Mouse (Mus musculus): ENCODE results near the gene Cpne5. TPM values are rescaled to one million over a fixed set of nuclear protein-coding genes. Genes with fewer than 3 reads are reported as not detected.

The Cpne5 gene
- polyA plus RNA-seq, 1 experiment from 2014 or later = 2.7 TPM

DNA sequence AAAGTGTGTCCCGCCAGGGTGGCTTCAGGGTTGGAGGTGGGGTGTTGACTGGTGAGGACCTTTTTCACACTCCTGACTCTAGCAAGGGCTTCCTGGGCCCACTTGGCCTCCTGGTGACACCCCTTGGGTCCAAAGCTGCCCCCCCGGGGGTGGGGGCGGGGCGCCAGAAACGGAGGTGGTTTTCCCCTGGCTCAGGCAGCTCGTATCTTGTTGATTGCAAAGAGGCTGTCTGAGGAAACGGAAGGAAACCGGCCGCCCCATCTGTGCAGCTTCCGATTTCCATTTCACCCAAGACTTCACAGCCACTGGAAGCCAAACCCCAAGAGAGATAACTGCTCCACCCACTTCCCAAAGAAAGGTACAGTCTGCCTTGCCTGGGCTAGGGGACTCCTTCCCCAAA, 65.9 kb downstream of the Cpne5 start:
- WGBS = 48% methylated on average over 10 of the region's 10 CpGs
- Histone ChIP-seq H3K4me1 (replicated peaks; ENCODE audit: control insufficient read depth, insufficient read depth, low read length) (peaks cover 3% of the 10 kb centered on the region; the same call in 1 of the 2 replicates), H3K27ac (ENCODE audit: low read depth, low read length) (no peak overlapping the region), H3K4me2 (replicated peaks; ENCODE audit: low read depth) (no peak overlapping the region), H3K27me3 (replicated peaks; ENCODE audit: control insufficient read depth, insufficient read depth, low read length) (no peaks in the 10 kb centered on the region), H3K4me3 (ENCODE audit: low read depth, low read length) (no peak overlapping the region), H3K9me3 (ENCODE audit: control insufficient read depth) (no peaks in the 10 kb centered on the region), H3K36me3 (ENCODE audit: control insufficient read depth, insufficient read depth) (no peaks in the 10 kb centered on the region), H3K9ac (ENCODE audit: low read depth, low read length) (no peak overlapping the region)
- ATAC-seq = no peak
- TF ChIP-seq CTCF (IDR thresholded peaks at IDR 0.05; ENCODE audit: low read depth) = no peak

GRCm38 (mm10) chr17:29171001-29171772, 66.8 kb downstream of the Cpne5 start:
- Histone ChIP-seq H3K4me2 (replicated peaks; ENCODE audit: low read depth) (no peak overlapping the region), H3K9ac (ENCODE audit: low read depth, low read length) (no peak overlapping the region), H3K4me3 (ENCODE audit: low read depth, low read length) (no peak overlapping the region), H3K9me3 (ENCODE audit: control insufficient read depth) (no peaks in the 10 kb centered on the region), H3K4me1 (replicated peaks; ENCODE audit: control insufficient read depth, insufficient read depth, low read length) (peaks cover 9% of the 10 kb centered on the region; the same call in 1 of the 2 replicates), H3K27ac (ENCODE audit: low read depth, low read length) (no peak overlapping the region), H3K36me3 (ENCODE audit: control insufficient read depth, insufficient read depth) (no peaks in the 10 kb centered on the region), H3K27me3 (replicated peaks; ENCODE audit: control insufficient read depth, insufficient read depth, low read length) (no peaks in the 10 kb centered on the region)
- peak; percentile 98 for TF ChIP-seq CTCF (IDR thresholded peaks at IDR 0.05; ENCODE audit: low read depth)
- 15% methylated on average over 14 of the region's 14 CpGs for WGBS
- peak; percentile 51 for ATAC-seq

DNA sequence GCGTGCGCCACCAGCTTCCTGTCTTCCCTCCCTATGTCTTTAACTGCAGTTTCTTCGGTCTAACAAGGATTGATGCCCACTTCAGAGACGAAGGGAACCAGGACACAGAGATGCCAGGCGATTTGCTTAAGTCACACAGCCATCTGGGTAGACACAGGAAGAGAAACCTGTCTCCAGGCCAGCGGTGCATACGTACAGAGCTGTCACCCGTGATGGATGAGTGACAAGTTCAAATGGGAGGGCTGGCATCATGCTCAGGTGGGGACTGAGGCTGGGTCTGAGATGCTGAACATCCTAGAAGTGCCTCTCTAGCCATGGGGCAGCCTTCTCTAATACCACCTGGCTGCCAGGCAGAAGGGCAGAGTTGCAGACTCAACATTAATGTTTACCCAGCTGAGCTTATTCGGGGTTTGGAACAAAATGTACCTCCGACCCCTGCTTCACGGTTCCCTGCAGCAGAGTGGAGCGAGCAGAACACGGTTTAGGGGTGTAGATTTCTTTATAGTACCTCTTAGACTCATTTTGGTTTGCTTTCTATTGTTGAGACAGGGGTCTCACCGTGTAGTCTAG, 67.5 kb downstream of the Cpne5 start:
- no peaks in the 10 kb centered on the region for H3K27me3 ChIP-seq (replicated peaks; ENCODE audit: control insufficient read depth, insufficient read depth, low read length)
- no peaks in the 10 kb centered on the region for H3K36me3 ChIP-seq (ENCODE audit: control insufficient read depth, insufficient read depth)
- peaks cover 9% of the 10 kb centered on the region; the same call in 1 of the 2 replicates for H3K4me1 ChIP-seq (replicated peaks; ENCODE audit: control insufficient read depth, insufficient read depth, low read length)
- H3K4me2 ChIP-seq (replicated peaks; ENCODE audit: low read depth) = no peak overlapping the region
- no peak for TF ChIP-seq CTCF (IDR thresholded peaks at IDR 0.05; ENCODE audit: low read depth)
- no peak overlapping the region for H3K4me3 ChIP-seq (ENCODE audit: low read depth, low read length)
- no peak overlapping the region for H3K9ac ChIP-seq (ENCODE audit: low read depth, low read length)
- 68% methylated on average over 14 of the region's 14 CpGs for WGBS
- ATAC-seq = no peak
- no peak overlapping the region for H3K27ac ChIP-seq (ENCODE audit: low read depth, low read length)
- no peaks in the 10 kb centered on the region for H3K9me3 ChIP-seq (ENCODE audit: control insufficient read depth)

DNA sequence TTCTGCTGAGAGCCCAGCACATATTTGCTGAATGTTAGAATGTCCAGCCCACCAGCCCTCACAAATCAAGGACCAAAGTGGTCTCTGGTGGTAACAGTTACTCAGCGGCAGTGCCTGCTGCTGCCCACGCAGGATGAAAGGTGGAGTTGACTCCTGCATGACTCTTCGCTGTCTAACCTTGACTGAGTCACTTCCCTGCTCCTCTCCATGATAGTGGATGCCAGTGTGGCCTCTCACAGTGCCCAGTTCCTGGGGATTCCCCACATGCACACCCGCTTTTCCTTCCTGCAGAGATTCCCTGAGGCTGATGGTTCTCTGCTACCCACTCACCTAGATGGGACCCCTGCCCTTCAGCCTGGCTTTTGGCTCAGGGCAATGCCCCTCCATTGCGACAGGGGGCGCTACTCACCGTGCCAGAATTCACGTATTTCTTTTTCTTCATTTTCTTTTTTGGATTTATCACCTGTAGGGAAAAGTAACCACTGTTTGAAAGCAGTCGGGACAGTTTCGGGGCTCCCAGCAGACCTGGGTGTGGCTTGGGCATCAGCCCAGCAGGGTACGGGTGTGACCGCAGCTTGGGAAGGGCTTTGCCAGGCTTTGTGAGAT, 68.9 kb downstream of the Cpne5 start:
- H3K4me2 ChIP-seq (replicated peaks; ENCODE audit: low read depth) = no peak overlapping the region
- H3K36me3 ChIP-seq (ENCODE audit: control insufficient read depth, insufficient read depth) = no peaks in the 10 kb centered on the region
- no peak for ATAC-seq
- H3K9ac ChIP-seq (ENCODE audit: low read depth, low read length) = no peak overlapping the region
- H3K9me3 ChIP-seq (ENCODE audit: control insufficient read depth) = no peaks in the 10 kb centered on the region
- 69% methylated on average over 12 of the region's 12 CpGs for WGBS
- peak; percentile 70 for TF ChIP-seq CTCF (IDR thresholded peaks at IDR 0.05; ENCODE audit: low read depth)
- H3K27ac ChIP-seq (ENCODE audit: low read depth, low read length) = no peak overlapping the region
- no peak overlapping the region for H3K4me3 ChIP-seq (ENCODE audit: low read depth, low read length)
- no peaks in the 10 kb centered on the region for H3K27me3 ChIP-seq (replicated peaks; ENCODE audit: control insufficient read depth, insufficient read depth, low read length)
- peaks cover 11% of the 10 kb centered on the region; the same call in 1 of the 2 replicates for H3K4me1 ChIP-seq (replicated peaks; ENCODE audit: control insufficient read depth, insufficient read depth, low read length)

- H3K9me3 ChIP-seq (ENCODE audit: control insufficient read depth) = no peaks in the 10 kb centered on the region
- no peak for TF ChIP-seq CTCF (IDR thresholded peaks at IDR 0.05; ENCODE audit: low read depth)
- H3K27ac ChIP-seq (ENCODE audit: low read depth, low read length) = no peak overlapping the region
- H3K9ac ChIP-seq (ENCODE audit: low read depth, low read length) = no peak overlapping the region
- H3K4me2 ChIP-seq (replicated peaks; ENCODE audit: low read depth) = no peak overlapping the region
- H3K36me3 ChIP-seq (ENCODE audit: control insufficient read depth, insufficient read depth) = no peaks in the 10 kb centered on the region
- H3K4me1 ChIP-seq (replicated peaks; ENCODE audit: control insufficient read depth, insufficient read depth, low read length) = peaks cover 11% of the 10 kb centered on the region; the same call in 1 of the 2 replicates
- 86% methylated on average over 4 of the region's 4 CpGs for WGBS
- H3K4me3 ChIP-seq (ENCODE audit: low read depth, low read length) = no peak overlapping the region
- no peak for ATAC-seq
- H3K27me3 ChIP-seq (replicated peaks; ENCODE audit: control insufficient read depth, insufficient read depth, low read length) = no peaks in the 10 kb centered on the region
These were observed 69.5 kb downstream of the Cpne5 start for GRCm38 (mm10) chr17:29168438-29168837.

GRCm38 (mm10) chr17:29167371-29167770, 70.6 kb downstream of the Cpne5 start:
- H3K4me2 ChIP-seq (replicated peaks; ENCODE audit: low read depth) = no peak overlapping the region
- 43% methylated on average over 6 of the region's 6 CpGs for WGBS
- H3K4me1 ChIP-seq (replicated peaks; ENCODE audit: control insufficient read depth, insufficient read depth, low read length) = peaks cover 11% of the 10 kb centered on the region; the same call in 1 of the 2 replicates
- TF ChIP-seq CTCF (IDR thresholded peaks at IDR 0.05; ENCODE audit: low read depth) = no peak
- no peak overlapping the region for H3K27ac ChIP-seq (ENCODE audit: low read depth, low read length)
- no peak overlapping the region for H3K4me3 ChIP-seq (ENCODE audit: low read depth, low read length)
- no peak for ATAC-seq
- no peaks in the 10 kb centered on the region for H3K9me3 ChIP-seq (ENCODE audit: control insufficient read depth)
- H3K9ac ChIP-seq (ENCODE audit: low read depth, low read length) = no peak overlapping the region
- H3K36me3 ChIP-seq (ENCODE audit: control insufficient read depth, insufficient read depth) = no peaks in the 10 kb centered on the region
- no peaks in the 10 kb centered on the region for H3K27me3 ChIP-seq (replicated peaks; ENCODE audit: control insufficient read depth, insufficient read depth, low read length)

All from intestine, postnatal 0 days (tissue).